Mouse (Mus musculus): ENCODE measurements around the gene Fbxl7. TPM values are rescaled to one million over a fixed set of nuclear protein-coding genes. Genes with fewer than 3 reads are reported as not detected.
"Not testable (repeated sequence)": the region's sequence is repeated elsewhere in the genome, so short reads cannot be mapped to it uniquely, and the experiment has no call there.

The Fbxl7 gene
- polyA plus RNA-seq, 1 experiment: 1.5 TPM

GRCm38 (mm10) chr15:26775720-26776119, 119.7 kb downstream of the Fbxl7 start:
- H3K4me1 ChIP-seq (ENCODE audit: control insufficient read depth, insufficient read depth, low read length): no peaks in the 10 kb centered on the region
- no peak for DNase-seq
- TF ChIP-seq POLR2A (IDR thresholded peaks at IDR 0.05; ENCODE audit: borderline replicate concordance, insufficient read depth, low read length): no peak
- no peak for TF ChIP-seq CTCF (IDR thresholded peaks at IDR 0.05; ENCODE audit: borderline replicate concordance, insufficient read depth, low read depth, low read length)
- H3K27me3 ChIP-seq (ENCODE audit: control insufficient read depth, insufficient read depth, low read length): no peaks in the 10 kb centered on the region
- no peak overlapping the region for H3K27ac ChIP-seq (ENCODE audit: insufficient read depth, low read length)
- H3K4me3 ChIP-seq (replicated peaks; ENCODE audit: insufficient read depth, low read depth, low read length): no peak overlapping the region

- Histone ChIP-seq H3K4me1 (ENCODE audit: control insufficient read depth, insufficient read depth, low read length) (no peaks in the 10 kb centered on the region), H3K27me3 (ENCODE audit: control insufficient read depth, insufficient read depth, low read length) (no peaks in the 10 kb centered on the region), H3K27ac (ENCODE audit: insufficient read depth, low read length) (no peak overlapping the region), H3K4me3 (replicated peaks; ENCODE audit: insufficient read depth, low read depth, low read length) (no peak overlapping the region)
- 94% methylated on average over 2 of the region's 2 CpGs for WGBS
- no peak for TF ChIP-seq CTCF (IDR thresholded peaks at IDR 0.05; ENCODE audit: borderline replicate concordance, insufficient read depth, low read depth, low read length)
- no peak for TF ChIP-seq POLR2A (IDR thresholded peaks at IDR 0.05; ENCODE audit: borderline replicate concordance, insufficient read depth, low read length)
- DNase-seq: no peak
Measured at GRCm38 (mm10) chr15:26774895-26775294, 120.5 kb downstream of the Fbxl7 start.

GRCm38 (mm10) chr15:26761651-26762050, 133.7 kb downstream of the Fbxl7 start:
- WGBS: 37% methylated on average over 4 of the region's 4 CpGs
- no peak for TF ChIP-seq CTCF (IDR thresholded peaks at IDR 0.05; ENCODE audit: borderline replicate concordance, insufficient read depth, low read depth, low read length)
- no peak for TF ChIP-seq POLR2A (IDR thresholded peaks at IDR 0.05; ENCODE audit: borderline replicate concordance, insufficient read depth, low read length)
- peak in 1 of 2 experiments; percentile 3 for DNase-seq

GRCm38 (mm10) chr15:26748484-26748883, 146.9 kb downstream of the Fbxl7 start:
- Histone ChIP-seq H3K4me3 (replicated peaks; ENCODE audit: insufficient read depth, low read depth, low read length) (no peak overlapping the region), H3K27me3 (ENCODE audit: control insufficient read depth, insufficient read depth, low read length) (no peaks in the 10 kb centered on the region), H3K4me1 (ENCODE audit: control insufficient read depth, insufficient read depth, low read length) (no peaks in the 10 kb centered on the region), H3K27ac (ENCODE audit: insufficient read depth, low read length) (no peak overlapping the region)
- 95% methylated on average over 3 of the region's 3 CpGs for WGBS
- TF ChIP-seq POLR2A (IDR thresholded peaks at IDR 0.05; ENCODE audit: borderline replicate concordance, insufficient read depth, low read length): no peak
- no peak for TF ChIP-seq CTCF (IDR thresholded peaks at IDR 0.05; ENCODE audit: borderline replicate concordance, insufficient read depth, low read depth, low read length)
- DNase-seq: no peak

More at GRCm38 (mm10) chr15:26761651-26762050, 133.7 kb downstream of the Fbxl7 start:
- Histone ChIP-seq H3K4me3 (replicated peaks; ENCODE audit: insufficient read depth, low read depth, low read length) (no peak overlapping the region), H3K27me3 (ENCODE audit: control insufficient read depth, insufficient read depth, low read length) (no peaks in the 10 kb centered on the region), H3K4me1 (ENCODE audit: control insufficient read depth, insufficient read depth, low read length) (no peaks in the 10 kb centered on the region), H3K27ac (ENCODE audit: insufficient read depth, low read length) (no peak overlapping the region)

GRCm38 (mm10) chr15:26732366-26732765, 163.0 kb downstream of the Fbxl7 start:
- no peak overlapping the region for H3K4me3 ChIP-seq (replicated peaks; ENCODE audit: insufficient read depth, low read depth, low read length)
- no peak overlapping the region for H3K27ac ChIP-seq (ENCODE audit: insufficient read depth, low read length)
- WGBS: 93% methylated on average over 2 of the region's 2 CpGs
- DNase-seq: no peak
- no peak for TF ChIP-seq POLR2A (IDR thresholded peaks at IDR 0.05; ENCODE audit: borderline replicate concordance, insufficient read depth, low read length)
- TF ChIP-seq CTCF (IDR thresholded peaks at IDR 0.05; ENCODE audit: borderline replicate concordance, insufficient read depth, low read depth, low read length): no peak
- H3K4me1 ChIP-seq (ENCODE audit: control insufficient read depth, insufficient read depth, low read length): peaks cover 4% of the 10 kb centered on the region
- no peaks in the 10 kb centered on the region for H3K27me3 ChIP-seq (ENCODE audit: control insufficient read depth, insufficient read depth, low read length)

- Histone ChIP-seq H3K27me3 (ENCODE audit: control insufficient read depth, insufficient read depth, low read length) (no peaks in the 10 kb centered on the region), H3K4me1 (ENCODE audit: control insufficient read depth, insufficient read depth, low read length) (peaks cover 4% of the 10 kb centered on the region), H3K4me3 (replicated peaks; ENCODE audit: insufficient read depth, low read depth, low read length) (no peak overlapping the region), H3K27ac (ENCODE audit: insufficient read depth, low read length) (no peak overlapping the region)
- DNase-seq: peak; percentile 17 to 53
- 65% methylated on average over 2 of the region's 2 CpGs for WGBS
- TF ChIP-seq CTCF (IDR thresholded peaks at IDR 0.05; ENCODE audit: borderline replicate concordance, insufficient read depth, low read depth, low read length): no peak
- no peak for TF ChIP-seq POLR2A (IDR thresholded peaks at IDR 0.05; ENCODE audit: borderline replicate concordance, insufficient read depth, low read length)
Measured at GRCm38 (mm10) chr15:26730760-26731159, 164.6 kb downstream of the Fbxl7 start.

- H3K27me3 ChIP-seq (ENCODE audit: control insufficient read depth, insufficient read depth, low read length); H3K4me1 ChIP-seq (ENCODE audit: control insufficient read depth, insufficient read depth, low read length); H3K4me3 ChIP-seq (replicated peaks; ENCODE audit: insufficient read depth, low read depth, low read length); H3K27ac ChIP-seq (ENCODE audit: insufficient read depth, low read length): not testable (repeated sequence)
- peak; percentile 39 to 61 for DNase-seq
- 29% methylated on average over 7 of the region's 7 CpGs for WGBS
Measured at GRCm38 (mm10) chr15:26729341-26729740, 166.0 kb downstream of the Fbxl7 start.

- no peak overlapping the region for H3K27ac ChIP-seq (ENCODE audit: insufficient read depth, low read length)
- H3K4me3 ChIP-seq (replicated peaks; ENCODE audit: insufficient read depth, low read depth, low read length): no peak overlapping the region
- 70% methylated on average over 5 of the region's 5 CpGs for WGBS
- H3K4me1 ChIP-seq (ENCODE audit: control insufficient read depth, insufficient read depth, low read length): no peaks in the 10 kb centered on the region
- no peaks in the 10 kb centered on the region; the same call in 1 of the 2 replicates for H3K27me3 ChIP-seq (ENCODE audit: control insufficient read depth, insufficient read depth, low read length)
- no peak for DNase-seq
- no peak for TF ChIP-seq CTCF (IDR thresholded peaks at IDR 0.05; ENCODE audit: borderline replicate concordance, insufficient read depth, low read depth, low read length)
- TF ChIP-seq POLR2A (IDR thresholded peaks at IDR 0.05; ENCODE audit: borderline replicate concordance, insufficient read depth, low read length): no peak
Measured at GRCm38 (mm10) chr15:26718390-26719036, 176.9 kb downstream of the Fbxl7 start.
